15 mouse cellular contexts compared by ENCODE assay signal in genomic region chr19:32117484-32118018, GRCm38 (mm10). TPM values are rescaled to one million over a fixed set of nuclear protein-coding genes. Genes with fewer than 3 reads are reported as not detected.
DNase-seq lines count a peak whose midpoint lies in the region; ATAC-seq and TF ChIP-seq lines count a peak whose summit lies in the region.
"Had no signal": no experiment of that assay in that cellular context is flagged by ENCODE, and none has a peak within 500 bp of the region (broad histone marks: within the 10 kb centered on the region; RNA-seq: fewer than 3 reads in every experiment).

No protein-coding gene starts in this region.

- H3K27me3 ChIP-seq in kidney, postnatal 0 days (ENCODE audit: insufficient read depth, low read length) = no peaks in the 10 kb centered on the region
- H3K27me3 ChIP-seq in kidney, adult 2 months (replicated peaks; ENCODE audit: control insufficient read depth, insufficient read depth, low read length) = no peaks in the 10 kb centered on the region
- H3K27me3 ChIP-seq in thymus, adult 2 months (ENCODE audit: control insufficient read depth, insufficient read depth, low read length) = no peaks in the 10 kb centered on the region
- H3K27me3 ChIP-seq: limb, embryonic 15.5 days; megakaryocyte, embryonic 14.5 days had no signal

- H3K36me3 ChIP-seq in kidney, postnatal 0 days (ENCODE audit: insufficient read depth, low read length) = 0 out of 2 replicates have a peak, but pooled peaks cover 6% of the 10 kb centered on the region
- peaks cover 2% of the 10 kb centered on the region; the same call in 1 of the 2 replicates for H3K36me3 ChIP-seq in kidney, adult 2 months (ENCODE audit: control insufficient read depth, insufficient read depth, low read length)
- H3K36me3 ChIP-seq in thymus, adult 2 months (ENCODE audit: control insufficient read depth, insufficient read depth, low read length) = no peaks in the 10 kb centered on the region

- ATAC-seq in CD4-positive, CD25-positive, alpha-beta regulatory T cell, adult 4 months = no peak
- ATAC-seq in kidney, postnatal 0 days (replicated peaks; ENCODE audit: low FRiP score, low read depth) = no peak

- no peaks in the 10 kb centered on the region for H3K9me3 ChIP-seq in kidney, postnatal 0 days (replicated peaks; ENCODE audit: low read length)
- H3K9me3 ChIP-seq: limb, embryonic 15.5 days; megakaryocyte, embryonic 14.5 days had no signal

- H3K27ac ChIP-seq in kidney, postnatal 0 days = no peak overlapping the region
- H3K27ac ChIP-seq in kidney, adult 2 months (ENCODE audit: insufficient read depth, low read depth, low read length) = no peak overlapping the region
- no peak overlapping the region for H3K27ac ChIP-seq in thymus, adult 2 months (ENCODE audit: control insufficient read depth, insufficient read depth, low read length)
- H3K27ac ChIP-seq: limb, embryonic 15.5 days had no signal

- peak; percentile 45 for TF ChIP-seq CTCF in kidney, postnatal 0 days (IDR thresholded peaks at IDR 0.05; ENCODE audit: low read depth)
- TF ChIP-seq CTCF in kidney, adult 2 months (conservative IDR thresholded peaks at IDR 0.05; ENCODE audit: insufficient read depth, insufficient read length, low read depth, low read length) = no peak; the same call in 1 of the 2 replicates
- no peak for TF ChIP-seq CTCF in thymus, adult 2 months (IDR thresholded peaks at IDR 0.05; ENCODE audit: borderline replicate concordance, control insufficient read depth, extremely low read depth, insufficient read depth, low read length, poor library complexity)

- H3K4me2 ChIP-seq in kidney, postnatal 0 days (ENCODE audit: low read length) = no peak overlapping the region
- H3K4me2 ChIP-seq: limb, embryonic 15.5 days had no signal

- 87% methylated on average over 6 of the region's 6 CpGs for WGBS in kidney, postnatal 0 days
- WGBS in kidney, adult 2 months = 92% methylated on average over 6 of the region's 6 CpGs
- WGBS in thymus, adult 2 months = 91% methylated on average over 6 of the region's 6 CpGs

- peaks cover 2% of the 10 kb centered on the region; the same call in 1 of the 2 replicates for H3K4me1 ChIP-seq in kidney, postnatal 0 days (replicated peaks; ENCODE audit: insufficient read depth, low read length)
- peaks cover 2% of the 10 kb centered on the region; the same call in 1 of the 2 replicates for H3K4me1 ChIP-seq in kidney, adult 2 months (ENCODE audit: control insufficient read depth, insufficient read depth, low read length)
- peaks cover 4% of the 10 kb centered on the region; the same call in 1 of the 2 replicates for H3K4me1 ChIP-seq in thymus, adult 2 months (replicated peaks; ENCODE audit: control insufficient read depth, insufficient read depth, low read length)
- H3K4me1 ChIP-seq: limb, embryonic 15.5 days had no signal

- DNase-seq in CD4-positive, CD25-positive, alpha-beta regulatory T cell, adult 2 months (ENCODE audit: low read depth, low spot score) = peak; percentile 59
- DNase-seq in kidney, postnatal 0 days (ENCODE audit: low spot score) = no peak
- no peak for DNase-seq in kidney, adult 2 months
- peak; percentile 38 for DNase-seq in thymus, adult 2 months
- no peak for DNase-seq in thymus, postnatal 0 days (ENCODE audit: low spot score)
- peak; percentile 60 for DNase-seq in thymus, postnatal 4 days
- DNase-seq in Muller cell, postnatal 12 days (ENCODE audit: inconsistent ontology term) = no peak
- DNase-seq: cerebellum, adult 11-12 months; embryo, embryonic 11 days; heart, postnatal 10 days; kidney, postnatal 25 days had no signal

- TF ChIP-seq POLR2A in kidney, adult 2 months (IDR thresholded peaks at IDR 0.05; ENCODE audit: low read depth, low read length) = no peak
- TF ChIP-seq POLR2A in thymus, adult 2 months (IDR thresholded peaks at IDR 0.05; ENCODE audit: control insufficient read depth, extremely low read depth, insufficient read depth, low read length, poor library complexity) = no peak

- no peak overlapping the region for H3K4me3 ChIP-seq in kidney, postnatal 0 days (replicated peaks; ENCODE audit: low read depth, low read length)
- H3K4me3 ChIP-seq in kidney, adult 2 months (ENCODE audit: insufficient read depth, low read depth, low read length) = no peak overlapping the region
- no peak overlapping the region for H3K4me3 ChIP-seq in thymus, adult 2 months (ENCODE audit: control insufficient read depth, insufficient read depth, low read length)
- H3K4me3 ChIP-seq: limb, embryonic 15.5 days; megakaryocyte, embryonic 14.5 days; myocyte had no signal

- no peak overlapping the region for H3K9ac ChIP-seq in kidney, postnatal 0 days (ENCODE audit: low read depth, low read length)
- H3K9ac ChIP-seq: limb, embryonic 15.5 days had no signal

RNA-seq across cellular contexts. Expression of gene Asah2, which starts 9.5 kb away (rescaled TPM):
- polyA plus RNA-seq in CD4-positive, CD25-positive, alpha-beta regulatory T cell, adult 4 months (2017; shearing (Covaris generic)) = 1 to 10 TPM; 1.6 to 2.1 TPM
- 2.0 and 2.2 TPM in 2 replicates for polyA plus RNA-seq in kidney, postnatal 0 days (2015; fragmentation: Nextera tagmentation; extraction: Ambion mirVana)
- 20.0 and 22.4 TPM in 2 replicates for polyA plus RNA-seq in kidney, adult 2 months (2012; rRNA removed)
- polyA plus RNA-seq in thymus, adult 2 months (2012; rRNA removed) = 4.1 and 4.3 TPM in 2 replicates
- polyA plus RNA-seq in thymus, postnatal 0 days (2015; fragmentation: Nextera tagmentation; extraction: Ambion mirVana) = 0.72 and 1.0 TPM in 2 replicates

Comparison
In these comparisons a context has a peak if more than half of its experiments do, and no peak if none do; other contexts are left out.
1. DNase-seq: peak in CD4-positive, CD25-positive, alpha-beta regulatory T cell, adult 2 months (single experiment), thymus, adult 2 months (single experiment) and thymus, postnatal 4 days (single experiment); none in kidney, postnatal 0 days (single experiment), kidney, adult 2 months (single experiment), thymus, postnatal 0 days (single experiment) and Muller cell, postnatal 12 days (single experiment).